Mouse (Mus musculus): Measurements from ENCODE around the gene Chsy1.
"Not testable (repeated sequence)": the region's sequence is repeated elsewhere in the genome, so short reads cannot be mapped to it uniquely, and the experiment has no call there.

Gene Chsy1

GRCm38 (mm10) chr7:66176256-66176655, 66.9 kb downstream of the Chsy1 start:
- DNase-seq (ENCODE audit: low read depth, low spot score): no peak

GRCm38 (mm10) chr7:66176929-66177328, 67.6 kb downstream of the Chsy1 start:
- DNase-seq (ENCODE audit: low read depth, low spot score): no peak

GRCm38 (mm10) chr7:66178101-66178500, 68.8 kb downstream of the Chsy1 start:
- no peak for DNase-seq (ENCODE audit: low read depth, low spot score)

GRCm38 (mm10) chr7:66179120-66179581, 69.8 kb downstream of the Chsy1 start:
- peak; percentile 24 for DNase-seq (ENCODE audit: low read depth, low spot score)

GRCm38 (mm10) chr7:66179711-66180110, 70.4 kb downstream of the Chsy1 start:
- DNase-seq (ENCODE audit: low read depth, low spot score): no peak

GRCm38 (mm10) chr7:66180260-66180659, 70.9 kb downstream of the Chsy1 start:
- DNase-seq (ENCODE audit: low read depth, low spot score): no peak

- no peak for DNase-seq (ENCODE audit: low read depth, low spot score)
Measured at GRCm38 (mm10) chr7:66180711-66181365, 71.5 kb downstream of the Chsy1 start.

GRCm38 (mm10) chr7:66182075-66182715, 72.9 kb downstream of the Chsy1 start:
- no peak for DNase-seq (ENCODE audit: low read depth, low spot score)

GRCm38 (mm10) chr7:66183404-66183803, 74.1 kb downstream of the Chsy1 start:
- no peak for DNase-seq (ENCODE audit: low read depth, low spot score)

GRCm38 (mm10) chr7:66184026-66184425, 74.7 kb downstream of the Chsy1 start:
- no peak for DNase-seq (ENCODE audit: low read depth, low spot score)

GRCm38 (mm10) chr7:66185370-66185769, 76.1 kb downstream of the Chsy1 start:
- no peak for DNase-seq (ENCODE audit: low read depth, low spot score)

GRCm38 (mm10) chr7:66187581-66188231, 78.4 kb downstream of the Chsy1 start:
- no peak for DNase-seq (ENCODE audit: low read depth, low spot score)

GRCm38 (mm10) chr7:66190385-66190784, 81.1 kb downstream of the Chsy1 start:
- not testable (repeated sequence) for DNase-seq (ENCODE audit: low read depth, low spot score)

- DNase-seq (ENCODE audit: low read depth, low spot score): no peak
Measured at GRCm38 (mm10) chr7:66194511-66194910, 85.2 kb downstream of the Chsy1 start.

- DNase-seq (ENCODE audit: low read depth, low spot score): no peak
Measured at GRCm38 (mm10) chr7:66195881-66196280, 86.6 kb downstream of the Chsy1 start.

- DNase-seq (ENCODE audit: low read depth, low spot score): peak; percentile 39
Measured at GRCm38 (mm10) chr7:66196609-66197445, 87.5 kb downstream of the Chsy1 start.

GRCm38 (mm10) chr7:66198416-66198815, 89.1 kb downstream of the Chsy1 start:
- DNase-seq (ENCODE audit: low read depth, low spot score): no peak

- DNase-seq (ENCODE audit: low read depth, low spot score): peak; percentile 28
Measured at GRCm38 (mm10) chr7:66199391-66199831, 90.1 kb downstream of the Chsy1 start.

- DNase-seq (ENCODE audit: low read depth, low spot score): no peak
Measured at GRCm38 (mm10) chr7:66200383-66200782, 91.1 kb downstream of the Chsy1 start.

GRCm38 (mm10) chr7:66200791-66201450, 91.6 kb downstream of the Chsy1 start:
- no peak for DNase-seq (ENCODE audit: low read depth, low spot score)

- DNase-seq (ENCODE audit: low read depth, low spot score): no peak
Measured at GRCm38 (mm10) chr7:66201657-66202056, 92.3 kb downstream of the Chsy1 start.

All from telencephalon, adult 2 months (tissue).